Mouse (Mus musculus): ENCODE measurements at regions not wholly inside any gene's neighbourhood (a gene's known extent, or its start where the extent isn't known, plus 50 kb on each side); places are given as distances from the start of the nearest gene placed in this dataset.

DNA sequence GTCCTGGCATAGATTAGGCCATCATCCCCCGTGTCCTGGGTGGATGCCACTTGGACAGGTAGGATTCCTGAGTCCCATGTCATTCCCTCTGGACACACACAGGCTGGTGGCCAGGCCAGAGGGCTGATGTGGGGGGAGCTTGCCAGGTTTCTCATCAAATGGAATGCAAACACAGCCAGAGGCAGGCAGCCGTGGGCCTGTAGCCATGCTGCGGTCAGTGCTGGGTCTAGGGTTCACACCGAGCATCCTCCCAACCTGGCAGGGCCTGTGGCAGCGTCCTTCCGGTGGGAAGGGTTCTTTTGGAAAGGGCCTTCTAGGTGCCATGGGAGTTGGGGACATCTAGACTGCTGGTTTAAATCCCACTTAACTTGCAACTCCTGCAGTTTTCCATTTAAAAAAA, 80.7 kb upstream of the Ubl3 start:
- TF ChIP-seq CTCF (conservative IDR thresholded peaks at IDR 0.05 in 1 of 2, IDR thresholded peaks at IDR 0.05 in 1 of 2; ENCODE audit: low read depth in 2 of 2, low read length in 2 of 2) (no peak), NRF1 (IDR thresholded peaks at IDR 0.05; ENCODE audit: low read depth, low read length) (no peak), ZMIZ1 (IDR thresholded peaks at IDR 0.05; ENCODE audit: low read depth, low read length) (no peak), POLR2A (IDR thresholded peaks at IDR 0.05; ENCODE audit: low read depth, low read length) (no peak), JUND (conservative IDR thresholded peaks at IDR 0.05; ENCODE audit: low read depth, low read length) (no peak), ZNF384 (IDR thresholded peaks at IDR 0.05; ENCODE audit: low read depth, low read length) (no peak), MXI1 (IDR thresholded peaks at IDR 0.05; ENCODE audit: low read depth, low read length) (no peak), TCF12 (IDR thresholded peaks at IDR 0.05; ENCODE audit: low read depth, low read length) (no peak), MAFK (IDR thresholded peaks at IDR 0.05; ENCODE audit: insufficient replicate concordance, low read length) (no peak)

Measured in CH12.LX (cell line).